Mouse (Mus musculus) CH12.LX (cell line): Measurements from ENCODE around the gene Skint8. TPM values are rescaled to one million over a fixed set of nuclear protein-coding genes. Genes with fewer than 3 reads are reported as not detected.

Experiments used
- DNase-seq: peaks from one replicate; pipeline ENCODE4 v3.0.0-alpha.2; 2013; ENCODE audit errors: extremely low read depth
- H3K27ac ChIP-seq: 2 replicates; pipeline ENCODE4 v1.5.1; 2012; ENCODE audit warnings: low read depth, mild to moderate bottlenecking, control low read depth, moderate library complexity; ENCODE audit not compliant: insufficient read depth
- H3K27me3 ChIP-seq: replicated peaks from 2 replicates; pipeline ENCODE3; 2012; ENCODE audit warnings: inconsistent platforms
- H3K36me3 ChIP-seq, 2 experiments: replicated peaks in 1 of 2; 2 replicates each; pipeline versions ENCODE3 to v1.6.1; 2012; ENCODE audit warnings: inconsistent platforms in 1 of 2, low read length in 1 of 2, mild to moderate bottlenecking in 1 of 2, mixed read lengths in 1 of 2, moderate library complexity in 1 of 2; ENCODE audit not compliant: control insufficient read depth in 1 of 2, insufficient read depth in 1 of 2
- H3K4me1 ChIP-seq, 2 experiments: 2 replicates each; pipeline ENCODE4 v1.6.1; 2012; ENCODE audit warnings: inconsistent platforms in 1 of 2, moderate library complexity in 1 of 2; ENCODE audit not compliant: insufficient read depth in 2 of 2, control insufficient read depth in 1 of 2
- H3K4me2 ChIP-seq: 2 replicates; pipeline ENCODE4 v1.6.1; 2012; ENCODE audit warnings: low read depth, mild to moderate bottlenecking, control low read depth; ENCODE audit not compliant: poor library complexity, insufficient read depth, severe bottlenecking
- H3K4me3 ChIP-seq, 3 experiments: fragments of 150-350 bp in 1 of 3; sonication (generic) in 1 of 3; replicated peaks in 1 of 3; 2 replicates each; pipeline versions ENCODE3 to v1.5.1; 2011 to 2012; ENCODE audit warnings: low read depth in 2 of 3, low read length in 2 of 3, mild to moderate bottlenecking in 2 of 3, moderate library complexity in 2 of 3, control low read depth in 1 of 3, improper control_type of control experiment in 1 of 3, inconsistent platforms in 1 of 3, mixed read lengths in 1 of 3; ENCODE audit not compliant: poor library complexity in 1 of 3
- H3K79me2 ChIP-seq: replicated peaks from 2 replicates; pipeline ENCODE4 v1.6.1; 2012; ENCODE audit warnings: mild to moderate bottlenecking, moderate library complexity; ENCODE audit not compliant: control insufficient read depth, poor library complexity, insufficient read depth, severe bottlenecking; ENCODE audit errors: extremely low read depth
- H3K9ac ChIP-seq: 2 replicates; pipeline ENCODE4 v1.6.1; 2012; ENCODE audit warnings: low read depth, mild to moderate bottlenecking, control low read depth, moderate library complexity; ENCODE audit not compliant: insufficient read depth
- H3K9me3 ChIP-seq: replicated peaks from 2 replicates; pipeline ENCODE3; 2012; ENCODE audit warnings: low read length, inconsistent platforms, mixed read lengths
- CHD1 ChIP-seq: IDR thresholded peaks from 2 replicates; pipeline ENCODE4 v1.6.1; 2012; ENCODE audit warnings: low read depth, low read length, improper control_type of control experiment, inconsistent platforms
- GABPA ChIP-seq: IDR thresholded peaks from 2 replicates; pipeline ENCODE4 v1.6.1; 2012; ENCODE audit warnings: low read depth, low read length, improper control_type of control experiment, inconsistent platforms; ENCODE audit not compliant: insufficient replicate concordance
- JUN ChIP-seq: IDR thresholded peaks from 2 replicates; pipeline ENCODE4 v1.6.1; 2011; ENCODE audit warnings: low read depth, mild to moderate bottlenecking, low read length, improper control_type of control experiment, moderate library complexity; ENCODE audit not compliant: insufficient read depth
- MAFK ChIP-seq: IDR thresholded peaks from 2 replicates; pipeline ENCODE4 v1.6.1; 2011; ENCODE audit warnings: low read length, improper control_type of control experiment; ENCODE audit not compliant: insufficient replicate concordance
- NRF1 ChIP-seq: IDR thresholded peaks from 2 replicates; pipeline ENCODE4 v1.6.1; 2014; ENCODE audit warnings: low read depth, mild to moderate bottlenecking, inconsistent platforms, low read length, improper control_type of control experiment, moderate library complexity
- PAX5 ChIP-seq: IDR thresholded peaks from 2 replicates; pipeline ENCODE4 v1.6.1; 2012; ENCODE audit warnings: low read length, inconsistent platforms, mixed read lengths
- ZC3H11A ChIP-seq: IDR thresholded peaks from 2 replicates; pipeline ENCODE4 v1.6.1; 2012; ENCODE audit warnings: low read depth, mild to moderate bottlenecking, inconsistent platforms, low read length, improper control_type of control experiment
- ZNF384 ChIP-seq: IDR thresholded peaks from 2 replicates; pipeline ENCODE4 v1.6.1; 2012; ENCODE audit warnings: low read depth, low read length, improper control_type of control experiment, inconsistent platforms
- dilution Hi-C: fragments of 300-500 bp; cut with MboI; formaldehyde crosslinking; loops from 2 replicates; pipeline ENCODE4 v1.14.3; 2020; ENCODE audit warnings: low sequenced_read_pairs; ENCODE audit not compliant: extremely low pct_unique_long_range_greater_than_20kb, extremely low pct_ligation_motif_present
- in situ Hi-C: fragments of 300-500 bp; cut with MboI; formaldehyde crosslinking; loops from 3 replicates; pipeline ENCODE4 v1.14.3; 2019; ENCODE audit warnings: low sequenced_read_pairs, low pct_ligation_motif_present, low pct_unique_long_range_greater_than_20kb, mixed read lengths
- polyA plus RNA-seq: library from polyadenylated mRNA; unstranded; fragments of >175 nt; gene quantifications from 2 replicates; pipeline ENCODE4 v1.2.1, GENCODE M21; 2012; ENCODE audit warnings: low read depth; ENCODE audit not compliant: insufficient read length
- total RNA-seq, 2 experiments: library from RNA; depleted of rRNA; stranded (reverse); fragments of 300-350 nt in 1 of 2; fragments of >200 nt in 1 of 2; gene quantifications; 2 replicates each; pipeline ENCODE4 v1.2.3; 2012 to 2014

Gene Skint8
- total and polyA plus RNA-seq, 3 experiments: not detected

- Histone ChIP-seq H3K27me3 (peaks cover 8% of the 10 kb centered on the region), H3K4me1 (no peaks in the 10 kb centered on the region), H3K4me3 (no peak overlapping the region), H3K9ac (no peak overlapping the region), H3K79me2 (no peaks in the 10 kb centered on the region), H3K27ac (no peak overlapping the region), H3K9me3 (no peaks in the 10 kb centered on the region), H3K36me3 (no peaks in the 10 kb centered on the region), H3K4me2 (no peak overlapping the region)
- no peak for TF ChIP-seq GABPA
- no peak for TF ChIP-seq PAX5
- no peak for TF ChIP-seq NRF1
- no peak for TF ChIP-seq JUN
- TF ChIP-seq ZC3H11A: no peak
- TF ChIP-seq CHD1: no peak
- TF ChIP-seq MAFK: no peak
- in situ Hi-C loops (no loop called here), dilution Hi-C loops (no loop called here)
- DNase-seq: no peak
Measured at GRCm38 (mm10) chr4:111963669-111964068, 44.5 kb downstream of the Skint8 start.

- no peaks in the 10 kb centered on the region for H3K79me2 ChIP-seq
- no peak for TF ChIP-seq ZNF384
- H3K4me2 ChIP-seq: no peak within 1 kb of the TSS
- H3K4me1 ChIP-seq: no peaks in the 10 kb centered on the region
- H3K4me3 ChIP-seq: no peak within 1 kb of the TSS
- H3K9ac ChIP-seq: no peak within 1 kb of the TSS
- H3K27ac ChIP-seq: no peak within 1 kb of the TSS
- H3K9me3 ChIP-seq: no peaks in the 10 kb centered on the region
- H3K36me3 ChIP-seq: no peaks in the 10 kb centered on the region
- in situ Hi-C loops: no loop called here
- dilution Hi-C loops: no loop called here
- DNase-seq: no peak
- peaks cover 6% of the 10 kb centered on the region for H3K27me3 ChIP-seq
Measured at GRCm38 (mm10) chr4:111972623-111973022, 53.4 kb downstream of the Skint8 start, which contains the start of gene Skint7. Gene Skint7 (plus strand): TSS chr4:111972923.

Other genes with a start within 250 kb of the Skint8 start
- 3.1 and 4.2 TPM in 2 replicates for gene Spata6, start 199.4 kb upstream of the Skint8 start, total RNA-seq (2012; rRNA removed)
- 11.4 and 12.9 TPM in 2 replicates for gene Spata6, start 199.4 kb upstream of the Skint8 start, total RNA-seq (2014; rRNA removed)
- 7.9 and 11.1 TPM in 2 replicates for gene Spata6, start 199.4 kb upstream of the Skint8 start, polyA plus RNA-seq
- 2.4 and 2.6 TPM in 2 replicates for gene Slc5a9, start 16.5 kb upstream of the Skint8 start, total RNA-seq (2012; rRNA removed)
- gene Slc5a9, start 16.5 kb upstream of the Skint8 start, total RNA-seq (2014; rRNA removed): 9.3 and 9.6 TPM in 2 replicates
- gene Slc5a9, start 16.5 kb upstream of the Skint8 start, polyA plus RNA-seq: 2.8 and 3.5 TPM in 2 replicates
- not detected in 2 replicates for gene Skint7, start 53.5 kb downstream of the Skint8 start, total RNA-seq (2012; rRNA removed)
- not detected in 2 replicates for gene Skint7, start 53.5 kb downstream of the Skint8 start, total RNA-seq (2014; rRNA removed)
- gene Skint7, start 53.5 kb downstream of the Skint8 start, polyA plus RNA-seq: not detected in 2 replicates
- not detected in 2 replicates for gene Skint1, start 86.9 kb downstream of the Skint8 start, total RNA-seq (2012; rRNA removed)
- gene Skint1, start 86.9 kb downstream of the Skint8 start, total RNA-seq (2014; rRNA removed): not detected in 2 replicates
- gene Skint1, start 86.9 kb downstream of the Skint8 start, polyA plus RNA-seq: not detected in 2 replicates
- gene Skint4, start 152.6 kb downstream of the Skint8 start, total RNA-seq (2012; rRNA removed): not detected in 2 replicates
- gene Skint4, start 152.6 kb downstream of the Skint8 start, total RNA-seq (2014; rRNA removed): 0.09 TPM in 1 of 2 replicates, not detected in the other
- gene Skint4, start 152.6 kb downstream of the Skint8 start, polyA plus RNA-seq: not detected in 2 replicates